Mouse (Mus musculus): ENCODE data around the gene Derl2. TPM values are rescaled to one million over a fixed set of nuclear protein-coding genes. Genes with fewer than 3 reads are reported as not detected.

The Derl2 gene
- 10 to 100 TPM; 15.9 to 19.3 TPM for total RNA-seq (2021)
- long read RNA-seq, experiment 1, transcript Derl2-206 (7 exons, 3,666 nt): major isoform, 21 of 33 reads
- long read RNA-seq, experiment 1, partial matches to known transcripts: 0 of 33 reads
- long read RNA-seq, experiment 1, other reads (novel, unspliced or antisense): 12 of 33 reads
- long read RNA-seq, experiment 2, transcript Derl2-206 (7 exons, 3,666 nt): major isoform, 26 of 30 reads
- long read RNA-seq, experiment 2, partial matches to known transcripts: 0 of 30 reads
- long read RNA-seq, experiment 2, other reads (novel, unspliced or antisense): 4 of 30 reads

DNA sequence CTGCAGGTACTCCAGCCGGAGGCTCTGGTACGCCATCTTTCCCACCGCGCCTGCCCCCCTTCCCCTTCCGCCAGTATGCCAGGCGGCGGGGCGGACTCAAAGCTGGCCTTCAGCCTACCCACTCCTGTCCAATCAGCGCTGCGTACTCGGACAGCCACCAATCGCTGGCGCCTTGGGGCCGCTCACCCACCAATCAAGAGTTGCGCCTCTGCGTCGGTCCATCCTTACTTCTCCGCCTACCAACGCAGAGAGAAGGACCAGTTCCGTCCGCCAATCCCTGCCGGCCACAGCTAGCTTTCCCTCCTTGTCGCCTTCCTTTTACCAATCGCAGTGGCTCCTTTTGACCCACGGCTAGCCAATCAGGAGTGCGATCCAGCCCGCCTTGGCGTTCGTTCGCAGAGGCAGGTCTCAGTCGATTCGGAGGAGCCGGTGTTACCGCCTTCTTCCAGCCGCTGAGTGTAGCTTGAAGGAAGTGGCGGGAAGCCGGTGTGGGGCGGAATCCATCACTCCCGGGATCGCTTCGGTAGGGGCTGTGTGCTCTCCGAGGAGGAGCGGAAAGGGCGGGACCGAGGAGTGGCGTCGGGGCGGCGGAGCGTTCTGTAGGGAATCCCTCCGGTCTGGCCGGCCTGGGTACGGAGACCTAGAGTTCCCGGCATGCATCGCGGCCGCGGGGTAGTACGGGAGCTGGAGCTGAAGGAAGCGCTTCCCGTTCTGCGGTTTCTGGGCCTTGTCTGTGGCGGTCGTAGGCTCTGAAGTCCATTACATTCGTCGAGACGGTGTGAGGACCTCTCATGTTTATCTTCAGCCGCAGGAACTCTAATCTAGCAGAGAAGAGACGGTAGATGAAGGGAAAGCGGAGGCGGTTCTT is at the start of gene Derl2, which contains the start of gene Mis12:
Gene Derl2, minus strand, starts transcription at position 641 of the 868 bp plus-strand sequence.
Gene Mis12, plus strand, starts transcription at position 411 of the 868 bp plus-strand sequence.
- intact Hi-C loops (cut with DNase I; ENCODE audit: low total_unique reads): no loop called here
- peak; percentile 98 for DNase-seq

DNA sequence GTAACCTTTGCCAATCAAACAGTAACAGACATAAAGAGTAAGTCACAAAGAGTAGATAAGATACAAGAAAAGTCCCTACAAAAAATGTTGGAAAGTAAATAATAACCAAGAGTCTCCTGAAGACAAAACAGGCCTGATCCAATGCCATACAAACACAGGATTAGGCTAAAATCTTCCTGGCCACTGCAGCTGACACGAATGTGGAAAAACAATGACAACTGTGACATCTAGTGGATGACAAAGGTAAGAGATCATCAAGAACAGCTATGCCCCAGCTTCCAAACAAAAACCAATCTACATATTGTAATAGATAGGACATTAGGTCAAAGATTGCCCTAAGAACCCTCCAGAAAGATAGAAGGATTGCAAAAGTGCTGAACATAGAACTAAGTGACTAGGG is 32.9 kb upstream of the Derl2 start:
- intact Hi-C loops (cut with DNase I; ENCODE audit: low total_unique reads): no loop called here

DNA sequence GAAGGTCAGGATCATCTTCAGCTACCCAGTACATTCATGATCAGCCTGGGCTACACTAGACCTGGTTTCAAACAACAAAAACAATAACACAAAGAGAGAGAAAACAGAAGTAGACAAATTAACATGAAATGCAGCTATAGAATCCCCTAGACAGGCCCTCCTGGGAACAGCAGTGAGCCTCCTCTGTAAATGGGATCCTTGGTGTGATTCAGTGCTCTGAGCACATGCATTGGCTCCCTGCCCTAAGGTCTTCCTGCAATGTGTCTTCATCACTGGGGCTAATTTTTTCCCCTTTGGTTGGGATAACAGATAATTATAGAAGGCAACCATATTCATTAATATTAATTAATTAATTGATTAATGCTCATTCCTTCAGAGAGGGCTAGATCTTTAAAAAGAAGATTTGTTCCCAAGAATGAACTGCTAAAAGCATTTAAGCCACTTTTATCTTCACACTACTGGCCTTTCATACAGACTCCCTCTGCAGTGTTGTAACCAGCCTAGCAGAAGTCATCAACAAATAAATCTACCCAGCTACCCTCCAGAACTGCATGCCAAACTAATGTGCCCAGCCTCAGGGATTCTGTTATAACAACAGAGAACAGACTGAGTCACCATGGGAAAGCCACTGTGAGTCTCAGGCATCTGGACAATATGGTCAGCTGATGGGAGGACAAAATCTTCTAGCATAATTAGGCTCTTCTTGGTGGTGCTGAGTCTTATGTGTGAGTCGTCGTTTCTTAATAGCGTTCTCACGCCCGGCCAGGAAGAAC is 20.1 kb upstream of the Derl2 start:
- no peak for DNase-seq
- intact Hi-C loops (cut with DNase I; ENCODE audit: low total_unique reads): no loop called here

More for the DNA sequence above, 32.9 kb upstream of the Derl2 start:
- DNase-seq: no peak

DNA sequence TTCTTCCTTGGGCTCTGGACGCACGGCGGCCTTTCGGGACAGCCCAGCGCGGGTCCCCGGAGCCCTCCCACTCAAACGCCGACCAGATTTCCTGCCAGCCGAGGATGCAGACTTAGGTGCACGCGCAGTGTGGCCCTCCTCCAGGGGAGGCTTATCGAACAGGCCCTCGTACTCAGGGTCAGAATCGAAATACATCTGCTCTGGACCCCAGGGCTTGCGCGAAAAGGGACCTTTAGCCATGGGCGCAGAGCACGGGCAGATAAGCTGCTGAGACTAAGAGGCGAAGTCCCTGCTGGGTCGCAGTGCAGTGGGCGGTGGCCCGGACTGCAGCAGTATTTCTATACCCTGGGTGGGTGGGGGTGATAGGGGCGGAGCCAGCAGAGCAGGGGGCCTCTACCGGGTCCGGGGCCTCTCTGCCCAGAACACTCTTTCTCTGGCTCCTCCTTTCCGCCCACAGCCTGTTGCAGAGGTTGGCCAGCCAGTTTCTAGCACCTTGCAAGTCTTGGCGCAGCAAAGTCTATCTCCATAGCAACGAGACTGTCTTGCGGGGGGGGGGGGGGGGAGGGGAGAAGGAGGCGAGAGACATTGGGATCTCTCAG is 13.6 kb upstream of the Derl2 start, which contains the start of gene 6330403K07Rik:
Gene 6330403K07Rik, minus strand, starts transcription at position 351 of the 599 bp plus-strand sequence.
- intact Hi-C loops (cut with DNase I; ENCODE audit: low total_unique reads): no loop called here
- DNase-seq: peak; percentile 39

DNA sequence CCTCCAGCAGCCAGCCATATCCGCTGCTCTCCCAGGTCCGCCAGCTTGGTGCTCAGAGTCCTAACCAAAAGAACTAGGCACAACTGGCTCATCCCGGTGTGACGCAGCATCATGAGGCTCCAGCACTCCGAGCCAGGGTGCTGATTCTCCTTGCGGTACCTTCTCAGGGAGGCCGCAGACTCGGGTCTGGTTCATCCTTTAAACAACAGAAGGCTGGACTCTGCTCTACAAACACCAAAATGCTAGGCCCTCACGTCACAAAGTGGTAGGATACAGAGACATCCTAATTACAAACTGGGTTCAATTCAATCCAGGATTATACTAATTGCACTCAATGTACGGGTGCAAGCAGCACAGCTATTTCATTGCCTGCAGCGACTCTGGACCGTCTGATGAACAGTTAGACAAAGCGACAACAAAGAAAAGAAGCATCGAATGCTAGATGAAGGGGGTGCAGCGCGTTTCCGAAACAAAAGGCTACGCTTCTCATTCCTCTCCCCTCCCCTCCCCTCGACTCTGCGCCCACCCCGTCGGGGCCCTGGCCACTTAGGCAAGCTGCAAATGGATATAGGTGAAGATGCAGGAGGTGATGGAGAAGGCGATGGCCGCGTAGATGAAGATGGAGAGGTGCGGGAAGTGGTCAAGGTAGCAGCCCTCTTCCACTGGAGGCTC is 13.0 kb upstream of the Derl2 start:
- DNase-seq: no peak
- intact Hi-C loops (cut with DNase I; ENCODE audit: low total_unique reads): no loop called here

DNA sequence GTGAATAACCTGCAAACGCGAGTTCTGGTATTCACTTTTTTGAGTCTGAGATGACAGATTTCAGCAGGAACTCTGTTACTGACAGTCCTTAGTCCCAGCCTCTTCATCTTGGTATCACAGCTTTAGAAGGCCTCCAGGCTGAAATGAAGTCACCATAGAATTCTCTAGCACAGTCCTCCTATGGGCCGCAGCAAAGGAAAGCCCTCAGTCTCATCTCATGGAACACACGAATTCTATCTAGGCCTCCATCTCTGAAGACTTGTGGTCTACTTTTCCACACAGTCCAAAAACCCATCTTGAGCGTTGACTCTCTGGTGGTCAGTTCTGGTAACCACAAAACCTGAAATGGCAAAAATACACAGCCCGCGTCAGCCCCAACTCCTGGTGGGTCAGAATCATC is 12.4 kb upstream of the Derl2 start:
- DNase-seq: no peak
- intact Hi-C loops (cut with DNase I; ENCODE audit: low total_unique reads): no loop called here

DNA sequence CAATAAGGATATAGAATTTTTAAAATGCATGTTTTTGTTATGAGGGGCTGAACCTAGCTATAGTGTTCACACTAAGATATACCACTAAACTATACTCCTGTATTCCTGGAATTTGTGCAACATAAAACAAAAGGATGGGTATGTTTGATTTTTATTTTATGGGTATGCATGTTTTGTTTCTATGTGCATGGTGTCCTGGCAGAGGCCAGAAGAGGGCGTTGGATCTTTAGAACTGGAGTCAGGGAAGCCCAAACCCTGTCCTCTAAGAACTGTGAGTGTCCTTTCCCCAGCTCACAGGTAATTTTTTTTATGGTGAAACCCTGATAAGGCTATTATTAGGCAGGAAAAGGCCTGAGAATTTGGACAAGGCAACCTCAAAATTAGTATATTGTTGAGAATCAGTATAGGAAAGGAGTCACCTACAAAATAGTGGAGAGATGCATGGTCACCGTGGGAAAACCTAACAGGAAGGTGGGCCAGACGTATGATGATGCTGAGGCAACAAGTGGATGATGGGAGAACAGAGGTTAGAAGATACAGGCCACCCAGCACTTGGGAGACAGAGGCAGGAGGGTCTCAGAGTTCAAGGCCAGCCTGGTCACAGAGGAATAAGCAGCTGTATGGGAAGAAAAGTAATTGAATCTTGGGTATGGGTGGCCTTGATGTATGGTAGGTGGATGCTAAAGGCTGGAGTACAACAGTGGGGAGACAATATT is 9.9 kb upstream of the Derl2 start:
- no peak for DNase-seq
- intact Hi-C loops (cut with DNase I; ENCODE audit: low total_unique reads): no loop called here

DNA sequence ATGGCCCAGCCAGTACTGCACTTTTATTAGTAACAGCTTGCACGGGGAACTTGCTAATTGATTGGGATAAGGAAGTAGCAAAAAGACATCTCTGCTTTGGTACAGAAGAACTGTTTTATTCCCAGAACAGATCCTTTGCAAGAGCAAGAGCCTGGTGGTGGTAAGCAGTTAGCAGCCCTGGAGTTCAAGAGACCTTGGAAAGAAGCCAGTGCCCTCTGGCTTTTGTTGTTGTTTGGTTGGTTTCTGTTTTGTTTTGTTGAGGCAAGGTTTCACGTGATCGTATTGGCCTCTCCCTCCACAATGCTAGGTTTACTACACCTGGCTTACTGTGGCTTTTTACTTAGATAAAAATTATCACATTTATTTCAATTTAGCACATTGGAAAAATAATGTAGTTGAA is 8.6 kb upstream of the Derl2 start:
- intact Hi-C loops (cut with DNase I; ENCODE audit: low total_unique reads): no loop called here
- DNase-seq: no peak

DNA sequence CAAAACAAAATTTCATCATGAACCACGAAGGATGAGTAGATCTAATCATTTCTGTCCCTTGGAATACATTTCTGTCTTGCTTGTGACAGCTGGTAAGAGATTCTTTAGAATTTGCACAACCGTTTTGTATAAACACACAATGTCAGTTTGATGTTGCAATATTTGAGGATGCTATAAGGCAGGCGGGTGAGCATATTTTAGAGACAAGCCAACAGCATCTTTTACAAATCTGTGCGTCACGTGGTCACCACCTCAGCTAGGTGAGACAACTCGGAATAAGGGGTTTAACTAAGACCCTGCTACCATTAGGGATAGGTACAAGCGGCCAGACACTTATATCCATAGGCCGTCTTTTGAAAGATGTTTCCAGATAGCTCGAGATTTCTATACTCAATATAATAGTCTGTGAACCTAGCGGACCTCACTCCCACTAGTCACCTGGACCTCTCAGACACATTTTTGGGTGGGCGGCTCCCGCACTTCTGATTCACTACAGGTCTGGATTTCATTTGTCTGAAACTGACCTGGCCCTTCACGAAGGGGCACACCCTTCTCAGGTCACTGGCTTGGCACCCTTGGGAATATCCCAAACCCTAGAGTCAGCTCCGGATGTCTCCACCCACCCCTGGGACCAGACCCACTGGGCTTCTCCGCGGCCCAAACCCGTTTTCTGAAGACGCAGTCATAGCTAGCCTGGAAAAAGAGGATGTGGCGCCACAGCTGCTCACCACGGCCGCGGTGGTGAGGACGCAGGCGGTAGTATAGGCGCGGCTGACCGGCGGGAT is 1.0 kb downstream of the Derl2 start:
- intact Hi-C loops (cut with DNase I; ENCODE audit: low total_unique reads): no loop called here
- DNase-seq: no peak

DNA sequence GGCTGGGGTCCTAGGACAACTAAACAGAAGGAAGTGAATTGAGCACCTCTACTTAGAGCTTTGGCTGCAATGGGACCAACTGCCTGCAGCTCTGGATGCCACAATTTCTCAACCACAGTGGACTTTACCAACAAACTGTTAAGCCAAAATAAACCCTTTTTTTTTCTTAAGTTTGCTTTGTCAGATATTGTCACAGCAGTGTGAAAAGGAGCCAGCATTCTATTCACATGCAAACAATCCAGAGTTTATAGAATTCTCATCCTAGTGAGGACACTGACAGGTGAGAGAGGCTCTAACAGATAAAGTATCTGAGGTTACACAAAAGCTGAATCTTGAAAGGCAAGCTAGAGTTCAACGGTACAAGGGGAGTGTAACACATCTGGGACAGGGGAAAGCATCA is 2.6 kb downstream of the Derl2 start:
- no peak for DNase-seq
- intact Hi-C loops (cut with DNase I; ENCODE audit: low total_unique reads): no loop called here

DNA sequence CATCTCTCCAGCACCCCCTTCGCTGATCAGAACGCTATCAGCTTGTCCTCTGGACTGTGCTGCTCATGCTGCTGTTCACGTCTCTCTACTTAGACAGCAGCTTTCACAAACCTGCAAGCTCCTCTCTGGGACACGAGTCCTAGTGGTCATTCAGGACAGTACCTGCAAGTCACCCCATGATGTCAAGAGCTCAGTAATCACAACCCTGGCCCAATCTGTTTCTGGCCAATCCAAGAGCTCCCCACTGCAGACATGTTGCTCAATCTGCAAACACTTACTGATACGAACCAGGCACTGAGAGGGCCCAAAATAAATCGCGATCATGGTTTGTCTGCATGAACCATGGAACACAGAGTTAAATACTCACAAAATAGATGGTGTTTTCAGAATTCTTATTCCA is 6.9 kb downstream of the Derl2 start:
- DNase-seq: no peak
- intact Hi-C loops (cut with DNase I; ENCODE audit: low total_unique reads): no loop called here

DNA sequence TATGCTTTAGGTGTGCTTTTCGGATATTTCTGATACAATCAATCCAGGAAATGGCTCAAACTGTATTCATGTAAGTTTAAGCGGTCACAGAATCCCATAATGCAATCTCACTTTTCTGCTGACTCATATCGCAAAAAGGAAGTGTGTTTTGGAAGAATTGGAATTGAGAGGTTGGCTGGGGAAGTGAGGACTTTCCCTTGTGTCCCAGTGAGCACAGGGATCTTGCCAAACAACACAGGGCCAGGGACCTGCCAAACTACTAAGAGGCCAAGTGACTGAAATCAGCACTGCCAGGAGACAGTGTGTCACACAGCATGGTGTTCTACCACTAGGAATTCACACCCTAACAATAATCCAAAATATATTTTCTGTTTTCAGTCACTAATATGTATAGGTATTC is 11.3 kb downstream of the Derl2 start:
- no peak for DNase-seq
- intact Hi-C loops (cut with DNase I; ENCODE audit: low total_unique reads): no loop called here

DNA sequence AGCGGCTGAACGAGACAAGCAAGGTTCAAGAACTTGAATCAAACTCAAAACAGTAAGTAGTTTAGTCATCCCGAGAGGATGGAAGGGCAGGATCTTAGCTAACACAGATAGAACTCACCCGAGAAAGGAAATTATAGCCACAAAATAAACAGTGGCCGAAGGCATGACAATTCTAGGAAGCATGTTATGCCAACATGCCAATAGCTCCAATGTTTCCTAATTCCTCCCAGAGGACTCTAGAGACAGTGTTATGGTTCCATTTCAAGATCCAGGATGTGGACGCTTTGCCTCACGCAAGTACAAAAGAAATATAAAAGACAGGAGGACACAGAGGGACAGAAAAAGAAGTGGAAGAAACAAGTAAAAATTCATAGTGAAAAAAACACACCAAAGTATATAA is 11.8 kb downstream of the Derl2 start:
- intact Hi-C loops (cut with DNase I; ENCODE audit: low total_unique reads): no loop called here
- DNase-seq: no peak

DNA sequence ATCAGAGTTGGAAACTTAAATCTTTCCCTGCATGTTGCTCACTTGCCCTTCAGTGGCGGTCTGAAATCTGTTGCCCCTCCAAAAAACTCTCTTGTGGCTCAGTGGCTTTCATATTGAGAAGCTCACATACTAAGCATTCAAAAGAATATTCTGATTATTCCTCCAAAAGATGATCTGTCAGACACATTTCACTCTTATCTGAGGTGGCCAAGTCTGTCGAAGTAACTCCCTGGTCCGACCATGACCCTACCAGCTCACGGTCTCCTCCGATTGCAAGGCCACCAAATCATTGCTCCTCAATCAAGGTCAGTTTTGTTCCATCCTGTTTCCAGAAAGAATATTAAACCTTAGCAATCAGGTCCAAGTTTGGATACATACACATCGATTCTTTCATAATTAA is 12.6 kb downstream of the Derl2 start:
- DNase-seq: no peak
- intact Hi-C loops (cut with DNase I; ENCODE audit: low total_unique reads): no loop called here

DNA sequence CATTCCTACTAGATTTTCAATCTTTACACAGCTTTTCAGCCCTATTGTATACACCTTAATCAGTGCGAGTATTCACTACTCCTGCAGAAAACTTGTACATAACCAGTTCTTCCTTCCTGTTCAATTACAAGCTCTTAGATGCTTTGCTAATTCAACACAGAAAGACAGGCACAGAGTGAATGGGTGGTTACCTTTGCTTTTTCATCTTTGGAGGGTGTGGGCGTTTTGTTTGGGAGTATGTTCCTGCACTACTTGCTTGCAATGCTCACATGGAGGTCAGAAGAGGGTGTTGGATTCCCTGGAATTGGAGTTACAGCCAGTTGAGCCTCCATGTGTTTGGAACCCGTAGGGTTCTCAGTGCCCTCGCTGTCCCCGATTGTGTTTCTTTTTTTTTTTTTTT is 14.6 kb downstream of the Derl2 start:
- intact Hi-C loops (cut with DNase I; ENCODE audit: low total_unique reads): no loop called here
- no peak for DNase-seq

DNA sequence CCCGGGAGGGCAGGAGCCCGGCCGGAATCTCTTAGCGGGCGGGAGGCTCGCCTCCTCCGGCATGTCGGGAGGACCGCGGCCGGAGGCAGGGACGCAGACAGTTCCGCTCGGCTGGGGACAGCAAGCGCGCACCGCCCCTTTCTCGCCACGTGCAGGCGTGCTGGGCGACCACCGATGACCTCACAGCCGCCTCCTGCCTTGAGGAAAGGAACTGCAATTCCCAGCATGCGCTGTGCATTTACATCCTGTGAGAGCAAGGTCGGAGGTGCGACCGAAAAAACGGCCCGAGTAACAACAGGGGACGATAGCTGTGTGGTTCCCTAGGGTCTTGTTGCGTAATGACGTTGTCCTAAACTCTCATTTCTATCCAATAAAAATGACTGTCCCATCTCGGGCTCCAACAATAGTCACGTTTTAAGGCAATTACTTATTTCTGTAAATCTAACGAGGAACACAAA is 15.3 kb downstream of the Derl2 start, which contains the start of gene Dhx33:
Gene Dhx33, minus strand, starts transcription at position 122 of the 458 bp plus-strand sequence.
- intact Hi-C loops (cut with DNase I; ENCODE audit: low total_unique reads): no loop called here
- peak; percentile 96 for DNase-seq

DNA sequence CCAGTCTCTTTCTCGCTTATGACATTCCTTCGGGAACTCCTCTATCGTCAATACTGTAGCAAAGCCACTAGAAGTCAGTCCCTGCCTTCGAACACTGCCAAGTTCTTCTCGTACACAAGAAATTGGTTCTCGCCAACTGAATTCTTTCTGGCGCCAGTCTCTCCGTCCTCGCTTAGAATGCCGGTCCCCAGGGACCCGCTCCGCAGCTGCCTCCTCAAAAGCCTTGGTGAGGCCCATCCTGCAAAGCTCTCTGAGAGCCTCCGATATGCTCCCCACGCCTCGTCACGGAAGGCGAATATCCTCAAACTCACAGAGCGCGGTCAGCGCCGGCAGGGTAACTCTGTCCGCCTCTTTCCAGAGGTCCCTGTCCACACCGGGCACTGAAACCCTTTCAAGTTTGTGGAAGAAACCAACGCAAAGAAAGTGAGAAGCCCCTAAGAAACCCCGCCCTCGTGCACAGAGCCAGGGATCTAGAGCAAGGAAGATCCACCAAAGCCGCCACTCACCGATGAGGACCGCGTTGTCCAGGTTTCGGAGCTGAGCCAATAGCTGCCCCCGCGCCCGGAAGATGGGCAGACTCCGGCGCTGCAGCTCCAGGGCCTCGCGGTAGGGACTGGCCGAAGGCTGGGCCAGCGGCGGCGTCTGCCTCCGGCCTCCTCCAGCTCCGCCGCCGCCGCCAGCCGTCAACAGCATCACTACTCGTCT is 15.9 kb downstream of the Derl2 start:
- intact Hi-C loops (cut with DNase I; ENCODE audit: low total_unique reads): no loop called here
- peak; percentile 25 for DNase-seq
